Mouse (Mus musculus): ENCODE data around the gene Ccdc3. TPM values are rescaled to one million over a fixed set of nuclear protein-coding genes. Genes with fewer than 3 reads are reported as not detected.

Gene Ccdc3
- total RNA-seq, 2 experiments from 2014 or later: 9.2 to 11.3 TPM

DNA sequence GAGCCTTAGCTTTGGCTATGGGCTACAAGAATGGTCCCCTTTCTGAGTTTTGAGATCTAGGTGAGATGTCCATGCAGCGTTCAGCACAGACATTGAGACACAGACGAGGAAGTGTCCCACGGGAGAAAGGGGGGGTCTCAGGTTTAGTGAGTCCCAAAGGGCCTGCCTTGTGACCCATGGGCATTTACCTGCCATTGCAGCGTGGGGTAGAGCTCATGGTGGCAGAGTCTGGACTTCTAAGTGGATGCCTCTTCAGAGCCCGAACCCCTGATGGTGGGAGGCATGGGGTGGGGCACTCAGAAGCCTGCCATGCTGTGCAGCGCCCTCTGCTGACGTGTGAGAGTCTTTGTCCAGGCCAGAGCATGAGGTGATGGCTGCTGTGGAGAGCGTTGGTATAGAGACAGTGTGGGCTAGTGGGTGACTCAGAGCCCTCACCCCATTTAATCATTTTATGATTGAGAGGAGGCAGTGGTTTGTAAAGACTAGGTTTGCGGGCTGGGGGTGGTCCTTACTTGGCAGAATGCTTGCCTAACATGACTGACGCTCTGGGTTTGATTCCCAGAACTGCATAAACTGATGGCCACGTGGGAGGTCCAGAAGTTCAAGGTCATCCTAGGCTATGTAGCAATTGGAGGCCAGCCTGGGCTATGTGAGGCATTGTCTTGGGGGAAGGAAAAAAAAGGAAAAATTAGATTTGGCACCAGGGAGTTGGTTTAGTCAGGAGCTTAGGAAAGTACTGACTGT lies 23.6 kb downstream of the Ccdc3 start:
- no peak for DNase-seq

DNA sequence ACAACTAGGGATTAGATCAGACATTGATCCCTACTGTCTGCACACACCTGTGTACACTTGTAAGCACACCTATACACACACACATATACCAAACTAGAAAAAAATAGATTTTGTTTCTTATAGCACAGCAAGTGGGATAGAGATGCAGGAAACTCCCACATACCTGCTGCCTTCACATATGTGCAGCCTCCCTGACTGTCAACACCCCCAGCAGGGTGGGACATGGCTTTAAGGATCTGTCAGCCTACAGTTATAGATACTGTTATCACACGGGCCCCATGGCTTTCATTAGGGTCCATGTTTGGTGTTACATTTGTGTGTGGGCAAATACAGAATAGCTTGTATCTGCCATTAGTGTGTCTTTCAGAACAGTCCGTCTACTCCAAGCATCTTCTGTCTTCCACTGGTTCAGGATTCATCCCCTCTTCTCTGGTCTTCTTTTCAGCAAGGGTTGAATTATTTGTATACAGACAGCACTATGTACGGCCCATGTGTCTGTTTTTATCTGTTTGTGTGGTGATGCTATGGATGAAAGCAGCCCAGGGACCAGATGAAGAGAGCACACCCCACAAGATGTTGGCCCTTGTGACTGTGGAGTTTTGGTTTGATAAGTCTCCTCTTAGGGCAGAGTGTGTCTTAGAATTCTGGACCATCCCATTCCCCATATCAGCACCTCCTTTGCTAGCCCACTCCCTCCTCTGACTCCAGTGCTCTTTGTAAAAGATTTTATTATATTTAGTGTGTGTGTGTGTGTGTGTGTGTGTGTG lies 24.5 kb downstream of the Ccdc3 start:
- no peak for DNase-seq

DNA sequence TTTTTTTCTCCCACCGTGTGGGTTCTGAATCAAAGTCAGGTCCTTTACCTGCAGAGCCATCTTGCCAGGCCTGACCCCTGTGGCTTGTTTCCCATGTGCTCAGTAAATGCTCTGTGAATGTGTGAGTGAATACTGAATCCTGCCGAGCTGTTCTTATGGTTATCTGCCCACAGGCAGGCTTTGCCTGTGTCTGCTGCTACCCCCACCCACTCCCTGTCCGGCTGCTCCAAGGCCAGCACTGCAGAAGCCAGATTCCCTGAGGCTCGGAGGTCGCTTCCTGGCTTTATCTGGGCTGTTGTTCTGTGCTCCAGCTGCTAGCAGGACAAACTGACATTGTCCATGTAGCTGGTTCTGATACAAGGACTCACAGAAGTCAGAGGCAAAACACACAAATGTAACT lies 25.2 kb downstream of the Ccdc3 start:
- DNase-seq: peak in 1 of 2 experiments; percentile 12

DNA sequence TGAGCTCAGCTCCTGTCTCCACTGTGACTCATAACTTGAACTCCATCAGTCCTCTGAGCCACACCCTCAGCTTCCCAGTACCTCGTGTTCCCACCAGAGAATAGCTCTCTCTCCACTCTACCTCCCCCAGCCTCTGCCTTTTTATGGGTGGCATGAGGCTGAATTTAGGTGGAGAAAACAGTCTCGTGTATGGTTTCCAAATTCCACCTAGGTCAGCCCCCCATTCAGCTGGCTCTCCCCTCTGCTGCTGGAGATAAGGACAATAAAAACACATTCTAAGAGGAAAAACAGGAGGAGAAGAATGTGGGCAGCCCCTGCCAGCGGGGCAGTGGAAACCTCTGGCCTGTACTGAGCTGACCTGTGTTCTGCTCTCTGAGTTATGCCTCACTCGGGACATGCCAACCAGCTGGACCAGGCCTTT lies 28.4 kb downstream of the Ccdc3 start:
- DNase-seq: no peak

DNA sequence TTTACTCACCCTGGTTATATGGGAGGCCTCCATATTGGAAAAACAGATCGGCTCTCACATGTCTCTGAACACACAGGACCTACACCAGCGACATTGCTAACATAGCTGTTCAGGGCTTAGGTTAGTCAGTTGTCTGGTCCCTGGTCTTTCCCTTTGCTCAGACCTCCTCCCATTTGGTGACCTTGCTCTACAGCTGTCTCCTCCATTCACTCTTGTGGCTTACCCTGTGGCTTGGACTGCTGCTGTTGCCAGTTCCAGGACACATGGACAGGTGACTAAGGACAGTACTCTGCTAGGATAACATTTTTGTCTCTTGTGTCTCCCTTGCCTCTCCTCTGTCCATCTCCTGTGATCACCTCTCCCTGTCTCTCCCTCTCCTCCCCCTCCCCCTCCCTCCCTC lies 29.2 kb downstream of the Ccdc3 start:
- DNase-seq: no peak

DNA sequence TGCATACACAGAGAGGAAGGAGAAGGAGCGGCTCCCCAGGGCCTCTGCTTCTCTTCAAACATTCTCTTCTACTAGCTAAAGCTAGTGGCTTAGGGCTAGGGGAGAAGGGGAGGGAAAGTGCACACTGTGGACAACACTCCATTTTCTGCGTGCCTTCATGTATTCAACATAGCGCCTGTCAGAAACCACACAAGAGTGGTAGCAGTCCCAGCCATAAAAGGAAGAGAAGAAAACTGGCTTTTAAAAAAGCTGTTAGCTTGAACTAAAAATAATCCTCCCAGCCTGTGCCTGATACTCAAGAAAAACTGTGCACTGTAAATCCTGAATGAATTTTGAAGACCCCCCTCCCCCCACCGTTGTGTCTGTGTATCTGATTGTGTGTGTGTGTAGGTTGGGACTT lies 33.2 kb downstream of the Ccdc3 start:
- DNase-seq: no peak

DNA sequence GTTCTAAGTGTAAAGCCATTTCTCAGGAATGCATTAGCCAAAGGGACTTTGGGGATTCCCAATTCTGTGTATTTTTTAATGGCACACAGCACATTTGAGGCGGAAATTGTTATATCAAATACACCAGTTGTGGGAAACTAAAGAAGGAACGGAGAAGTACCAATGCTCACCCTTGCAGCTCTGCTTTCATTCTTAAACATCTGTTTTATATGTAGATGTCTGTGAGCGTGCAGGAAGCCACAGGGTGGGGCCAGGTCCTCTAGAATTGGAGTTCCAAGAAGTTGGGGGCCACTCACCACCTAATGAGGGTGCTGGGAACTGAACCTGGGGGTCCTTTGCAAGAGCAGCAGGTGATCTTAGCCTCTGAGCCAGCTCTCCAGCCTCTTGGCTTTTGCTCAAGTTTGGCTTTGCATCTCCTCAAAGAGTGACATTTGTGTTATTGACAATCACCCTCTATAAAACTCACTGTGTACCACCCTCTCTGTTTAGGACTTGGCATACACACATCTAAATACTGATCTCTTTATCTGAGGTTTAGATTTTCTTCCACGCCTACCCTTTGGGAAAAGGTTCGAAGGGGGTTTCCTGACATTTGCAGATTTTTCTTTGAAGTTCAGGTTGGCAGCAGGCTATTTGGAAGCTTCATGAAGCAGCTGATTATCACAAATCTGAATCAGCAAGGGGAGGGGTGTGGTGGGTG lies 33.9 kb downstream of the Ccdc3 start:
- DNase-seq: no peak

DNA sequence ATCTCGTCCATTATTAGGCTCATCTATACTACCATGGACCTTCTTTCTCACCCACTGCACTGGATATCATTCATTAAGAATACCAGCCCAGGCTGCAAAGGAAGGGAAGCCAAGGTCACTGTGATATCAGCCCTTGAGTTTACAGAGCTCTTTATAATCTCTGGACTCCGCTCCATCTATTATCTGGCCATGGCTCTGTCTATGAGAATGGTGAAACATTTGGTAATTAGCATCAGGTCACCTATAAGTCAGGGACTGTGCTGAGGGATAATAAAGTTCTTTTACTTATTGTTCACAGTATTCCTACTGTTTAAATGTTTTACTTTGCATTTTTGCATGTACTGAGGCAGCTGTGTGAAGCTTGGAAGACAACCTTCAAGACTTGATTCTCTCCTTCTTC lies 35.2 kb downstream of the Ccdc3 start:
- DNase-seq: no peak

DNA sequence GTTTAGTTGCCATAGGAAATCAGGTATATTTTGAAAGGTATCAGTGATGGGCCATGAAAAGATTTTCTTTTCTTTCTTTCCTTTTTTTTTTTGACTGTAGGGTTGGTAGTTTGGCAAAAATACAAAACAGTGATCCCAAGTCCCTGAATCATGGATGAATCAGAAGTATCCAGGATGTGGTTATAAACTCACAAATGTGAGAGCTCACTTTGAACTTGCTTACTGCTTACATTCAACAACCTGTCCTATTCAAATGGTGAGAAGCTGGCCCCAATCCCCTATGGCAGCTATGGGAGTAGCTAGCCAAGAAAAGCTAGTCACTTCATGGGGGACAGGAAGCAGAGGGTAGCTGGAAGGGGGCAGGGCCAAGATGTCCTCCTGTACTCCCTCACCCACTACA lies 37.1 kb downstream of the Ccdc3 start:
- DNase-seq: no peak

DNA sequence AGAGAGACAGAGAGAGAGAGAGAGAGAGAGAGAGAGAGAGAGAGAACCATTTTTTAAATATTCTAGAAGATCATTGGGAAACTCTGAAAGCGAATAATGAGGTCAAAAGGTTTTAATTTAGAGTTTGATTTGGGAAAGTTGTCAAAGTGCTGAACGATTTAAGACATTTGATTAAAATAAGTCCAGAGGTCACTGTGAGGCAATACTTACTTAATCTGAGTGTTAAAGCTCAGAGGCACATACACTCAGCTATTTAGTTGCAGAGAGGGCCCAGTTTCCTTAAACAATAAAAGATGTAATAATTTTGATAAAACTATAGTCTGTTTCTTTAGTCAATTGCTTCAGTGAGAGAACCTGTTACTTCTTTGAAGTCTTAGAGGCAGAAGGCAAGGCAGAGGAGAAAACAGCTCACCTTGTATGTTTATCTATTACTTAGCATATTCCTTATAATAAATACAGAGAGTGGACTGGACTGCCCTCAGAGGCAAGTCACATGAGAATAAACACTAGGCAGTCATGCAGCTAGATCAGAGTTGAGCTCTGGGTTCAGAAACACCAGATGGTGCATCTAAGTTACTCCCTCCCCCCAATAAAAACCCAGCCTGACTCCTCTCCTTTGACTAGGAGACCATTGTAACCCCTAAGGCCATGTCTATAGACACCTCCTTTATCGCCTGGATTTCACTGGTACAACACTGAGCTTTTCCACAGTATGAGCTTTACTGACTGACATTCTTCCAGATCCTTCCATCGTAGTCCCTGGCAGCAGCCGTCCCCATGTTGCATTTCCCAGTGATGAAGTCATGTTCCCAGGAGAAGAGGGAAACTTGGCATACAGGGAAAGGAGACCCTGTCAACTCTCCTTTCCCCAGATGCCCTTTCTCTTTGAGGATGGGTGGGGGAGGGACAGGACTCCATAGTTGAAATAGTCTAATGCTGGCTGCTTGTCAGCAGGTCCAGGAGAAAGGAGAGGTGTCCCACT lies 44.2 kb downstream of the Ccdc3 start:
- no peak for DNase-seq

DNA sequence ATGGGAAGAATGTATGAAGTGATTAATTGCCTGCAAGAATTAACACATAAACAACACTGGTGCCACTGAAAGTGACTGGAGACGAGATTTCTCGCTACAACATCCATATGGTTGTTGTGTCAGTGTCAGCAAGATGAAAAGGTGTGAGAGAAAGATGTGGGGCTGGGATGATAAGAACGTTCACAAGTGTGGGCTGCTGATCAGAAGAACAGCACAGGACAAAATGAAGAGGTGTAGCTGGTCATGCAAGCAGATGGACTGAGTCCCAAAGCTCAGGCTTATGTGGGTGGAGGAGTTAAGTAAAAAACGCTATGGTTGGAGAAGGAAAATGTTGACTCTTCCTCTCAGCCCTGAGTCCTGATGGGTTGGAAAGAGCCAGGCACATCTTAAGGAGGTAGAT lies 46.6 kb downstream of the Ccdc3 start:
- DNase-seq: no peak

DNA sequence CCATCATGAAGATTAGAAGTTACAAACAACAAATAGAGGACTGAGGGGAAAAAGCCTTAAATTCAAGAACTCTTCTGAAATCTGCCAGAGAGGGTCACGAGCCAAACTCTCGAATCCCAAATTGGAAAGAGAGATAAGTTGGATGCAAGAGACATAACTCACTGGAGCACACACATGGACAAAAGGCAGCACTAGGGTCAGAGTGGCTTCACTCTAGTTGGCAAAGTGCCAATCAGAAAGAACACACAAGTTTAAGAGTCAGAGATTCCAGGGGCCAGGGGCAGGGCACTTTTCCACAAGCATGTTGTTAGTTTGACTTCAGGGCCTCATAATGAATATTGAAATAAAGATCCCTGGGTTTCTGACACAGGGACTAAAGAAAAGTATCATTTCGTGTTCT lies 48.1 kb downstream of the Ccdc3 start:
- no peak for DNase-seq

DNA sequence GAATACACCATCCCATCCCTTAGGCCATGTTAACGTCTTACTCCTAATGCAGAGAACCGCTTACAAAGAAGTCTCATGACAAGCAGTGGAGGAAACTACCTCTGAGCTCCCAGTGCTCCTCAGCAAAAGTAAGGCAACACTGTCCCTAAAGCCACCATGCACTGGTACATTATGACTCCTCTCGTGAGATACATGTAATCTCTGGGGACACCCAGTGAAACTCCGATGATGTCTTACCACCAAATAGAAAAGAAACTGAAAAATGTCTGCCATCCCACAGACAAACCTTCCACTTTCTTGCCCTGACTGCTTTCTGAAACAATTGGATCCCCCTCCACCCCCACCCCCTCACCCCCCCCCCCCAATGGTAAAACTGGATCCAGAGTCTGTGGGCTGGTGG lies 54.6 kb downstream of the Ccdc3 start:
- DNase-seq: no peak

DNA sequence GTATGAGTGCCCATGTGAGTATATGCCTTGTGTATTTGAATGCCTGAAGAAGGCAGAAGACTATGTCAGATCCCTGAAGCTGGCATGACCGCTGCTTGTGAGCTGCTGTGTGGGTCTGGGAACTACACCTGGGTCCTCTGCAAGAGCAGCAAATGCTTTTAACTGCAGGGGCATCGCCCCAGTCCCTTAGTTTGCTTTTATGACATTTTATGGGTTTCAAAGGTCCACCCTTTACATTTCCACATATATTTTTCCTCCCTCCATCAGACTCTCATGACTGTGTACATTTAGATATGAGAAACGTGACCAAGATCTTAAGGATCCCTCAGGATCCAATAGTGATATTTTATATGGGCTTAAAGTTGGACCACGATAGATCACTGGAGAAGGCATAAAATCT lies 55.5 kb downstream of the Ccdc3 start:
- no peak for DNase-seq

DNA sequence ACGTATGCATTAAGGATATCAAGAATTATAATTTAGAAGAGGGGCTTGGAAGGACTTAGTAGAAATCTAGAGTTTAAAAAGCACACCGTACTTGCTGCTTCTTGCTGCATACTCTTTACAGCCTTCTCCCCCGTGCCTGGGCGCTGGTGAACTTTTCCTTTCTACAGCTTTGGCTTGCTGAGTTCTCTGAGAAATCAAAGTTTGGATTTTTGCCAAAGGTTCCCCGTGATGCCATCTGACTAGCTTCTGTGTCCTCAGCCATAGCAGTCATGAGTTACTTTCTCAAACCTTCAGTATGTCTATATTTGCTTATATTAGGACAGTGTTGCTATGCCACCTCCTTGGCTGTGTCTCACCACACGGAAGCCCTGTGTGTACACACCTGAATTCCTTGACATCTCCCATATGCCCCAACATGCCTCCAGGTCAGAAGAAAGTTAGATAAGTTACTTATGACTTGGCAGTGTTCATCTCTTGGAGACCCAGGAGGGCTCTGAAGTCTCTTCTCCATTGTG lies 57.2 kb downstream of the Ccdc3 start:
- DNase-seq: peak in 1 of 2 experiments; percentile 26

DNA sequence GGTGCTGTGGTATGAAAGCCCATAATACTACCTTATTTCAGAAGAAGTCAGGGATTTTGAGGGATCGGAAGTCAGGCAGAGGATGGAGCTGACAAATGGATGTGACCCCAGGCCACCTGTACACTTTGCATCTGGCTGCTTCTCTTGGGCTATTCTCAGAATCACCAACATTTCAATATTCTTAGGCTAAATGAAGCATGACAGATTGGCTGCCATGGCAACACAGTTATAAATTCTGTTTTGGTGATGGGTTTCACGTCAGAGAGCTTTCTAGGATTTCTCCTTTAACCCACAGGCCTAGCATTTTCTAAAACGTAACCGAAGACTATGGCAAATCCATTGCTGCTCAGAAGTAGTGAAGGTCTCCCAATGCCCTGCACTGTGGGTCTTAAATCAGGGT lies 59.9 kb downstream of the Ccdc3 start:
- DNase-seq: no peak

DNA sequence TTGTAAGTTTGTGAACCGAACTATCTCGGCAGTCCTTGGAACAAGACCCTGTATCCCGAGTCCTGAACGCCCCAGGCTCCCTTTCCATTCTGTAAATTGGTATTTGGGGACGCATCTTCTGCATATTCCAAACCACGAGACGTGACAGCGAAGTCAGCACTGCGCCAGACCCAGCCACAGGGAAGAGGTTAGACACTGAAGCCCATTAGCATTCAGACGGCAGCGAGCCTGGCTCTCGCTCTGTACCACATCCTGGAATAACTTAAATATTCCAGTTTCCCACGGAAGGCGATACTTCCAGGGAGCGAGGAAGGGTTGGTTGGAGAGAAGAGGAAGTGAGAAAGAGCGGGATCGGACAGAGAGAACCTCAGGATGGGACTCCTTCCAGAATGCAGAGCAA lies 61.7 kb downstream of the Ccdc3 start:
- DNase-seq: no peak

DNA sequence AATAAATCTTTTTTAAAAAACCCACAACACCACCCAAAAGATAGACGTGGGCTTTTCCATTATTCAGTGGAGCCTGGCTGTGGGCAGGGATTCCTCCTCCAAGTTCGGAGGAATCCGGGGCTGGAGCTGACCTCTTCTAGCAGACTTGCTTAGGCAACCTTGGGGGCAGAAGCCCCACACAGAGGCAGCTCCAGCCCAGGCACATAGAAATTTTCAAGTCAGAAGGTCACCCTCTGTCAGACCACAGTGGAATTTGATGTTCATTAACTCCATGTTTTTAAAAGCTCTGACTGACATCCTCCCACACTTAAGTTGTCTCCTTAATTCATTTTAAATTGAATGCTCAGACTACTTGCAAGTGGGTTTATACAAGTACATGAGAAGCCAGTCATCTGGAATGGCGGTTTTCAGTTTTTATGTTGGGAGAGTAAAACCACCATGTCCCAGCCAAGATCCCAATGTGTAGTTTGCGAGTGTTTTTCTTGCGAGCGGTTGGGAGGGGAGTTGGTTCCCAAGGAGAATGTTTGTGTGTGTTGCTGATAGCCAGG lies 63.3 kb downstream of the Ccdc3 start:
- no peak for DNase-seq

DNA sequence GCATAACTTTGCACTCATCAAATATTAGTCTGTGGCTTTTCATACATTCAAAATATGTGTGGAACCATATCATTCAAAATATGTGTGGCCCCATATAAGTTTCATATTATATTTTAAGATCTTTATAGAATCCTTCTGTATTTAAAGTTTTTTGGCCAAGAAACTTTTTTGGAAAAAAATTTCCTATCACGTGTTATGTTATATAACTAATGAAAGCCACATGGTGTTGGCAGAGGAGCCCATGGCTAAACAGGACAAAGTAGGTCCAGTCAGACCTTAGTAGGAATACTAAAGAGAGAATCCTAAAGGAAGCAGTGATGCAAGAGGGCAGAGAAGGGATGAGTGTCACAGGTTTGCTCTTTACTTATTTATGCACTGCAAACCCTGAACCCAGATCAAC lies 65.6 kb downstream of the Ccdc3 start:
- no peak for DNase-seq

DNA sequence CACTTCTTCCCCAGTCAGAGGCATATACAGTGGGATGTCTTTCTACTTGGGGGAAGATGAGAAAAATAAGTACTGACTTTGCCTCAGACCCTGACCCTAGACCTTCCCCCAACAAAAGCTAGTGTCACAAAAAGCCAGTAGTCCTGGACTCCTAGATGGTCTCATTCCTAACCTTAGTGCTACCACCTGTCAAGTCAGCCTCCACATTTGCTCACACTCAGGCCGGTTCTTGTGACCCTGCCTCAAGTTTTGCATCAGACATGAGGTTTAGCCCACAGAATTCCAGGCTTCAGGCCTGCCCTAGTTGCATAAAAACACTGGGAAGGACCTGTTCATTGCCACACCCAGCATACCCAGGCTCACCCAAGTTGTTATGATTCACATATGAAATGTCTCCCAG lies 67.4 kb downstream of the Ccdc3 start:
- no peak for DNase-seq

DNA sequence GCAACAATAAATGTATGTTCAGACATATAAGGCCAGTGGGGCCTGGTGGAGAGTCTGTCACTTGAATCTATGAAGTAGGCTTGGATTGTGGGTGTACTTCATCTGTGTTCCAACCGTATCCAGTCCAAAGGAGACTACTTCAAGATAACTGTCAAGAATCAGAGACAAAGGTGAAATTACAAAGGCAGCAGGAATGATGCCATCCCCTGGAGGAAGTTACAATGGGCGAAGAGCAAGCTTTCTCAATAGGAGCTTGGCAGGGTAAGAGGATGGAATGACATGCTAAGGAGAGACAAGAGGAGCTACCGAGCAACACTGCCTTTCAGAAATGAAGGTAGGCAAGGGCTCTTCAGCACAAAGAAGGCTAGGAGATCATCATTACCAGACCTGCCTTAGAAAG lies 69.1 kb downstream of the Ccdc3 start:
- no peak for DNase-seq
